Mouse (Mus musculus) heart, embryonic 14.5 days (tissue): Measurements from ENCODE around the gene Gm10073. TPM values are rescaled to one million over a fixed set of nuclear protein-coding genes. Genes with fewer than 3 reads are reported as not detected.

ENCODE experiments used
- ATAC-seq: fragments of 200-750 bp; cut with Nextera tagmentation; 2 replicates; pipeline ENCODE4 v1.8.0; 2017; ENCODE audit warnings: low read depth, moderate TSS enrichment; ENCODE audit not compliant: insufficient number of reproducible peaks, insufficient read depth, low FRiP score
- H3K27ac ChIP-seq, 2 experiments: fragments of 200-500 bp in 1 of 2; fragments of 300-500 bp in 1 of 2; sonication (generic) in 1 of 2; replicated peaks in 1 of 2; 2 replicates each; pipeline ENCODE4 v1.5.1; 2012 to 2014; ENCODE audit warnings: low read depth in 2 of 2, low read length in 2 of 2, control low read depth in 1 of 2, mild to moderate bottlenecking in 1 of 2, mixed read lengths in 1 of 2; ENCODE audit not compliant: control insufficient read depth in 1 of 2, insufficient read depth in 1 of 2
- H3K27me3 ChIP-seq: fragments of 300-500 bp; sonication (generic); 2 replicates; pipeline ENCODE4 v1.6.1; 2014; ENCODE audit warnings: mild to moderate bottlenecking, low read length, control low read depth; ENCODE audit not compliant: control insufficient read depth, insufficient read depth
- H3K36me3 ChIP-seq: fragments of 300-500 bp; sonication (generic); 2 replicates; pipeline ENCODE4 v1.6.1; 2014; ENCODE audit warnings: mild to moderate bottlenecking, control low read depth, low read length, mixed read lengths; ENCODE audit not compliant: control insufficient read depth, insufficient read depth
- H3K4me1 ChIP-seq, 2 experiments: fragments of 200-500 bp in 1 of 2; fragments of 300-500 bp in 1 of 2; sonication (generic) in 1 of 2; 2 replicates each; pipeline ENCODE4 v1.6.1; 2012 to 2014; ENCODE audit warnings: low read length in 2 of 2, control low read depth in 1 of 2, mixed read lengths in 1 of 2; ENCODE audit not compliant: control insufficient read depth in 2 of 2, insufficient read depth in 2 of 2
- H3K4me2 ChIP-seq: fragments of 300-500 bp; sonication (generic); 2 replicates; pipeline ENCODE4 v1.6.1; 2014; ENCODE audit warnings: mild to moderate bottlenecking, low read length
- H3K4me3 ChIP-seq, 2 experiments: fragments of 200-500 bp in 1 of 2; fragments of 300-500 bp in 1 of 2; sonication (generic) in 1 of 2; 2 replicates each; pipeline ENCODE4 v1.5.1; 2012 to 2014; ENCODE audit warnings: low read length in 2 of 2, mild to moderate bottlenecking in 2 of 2, control low read depth in 1 of 2, low read depth in 1 of 2, moderate library complexity in 1 of 2; ENCODE audit not compliant: control insufficient read depth in 1 of 2, insufficient read depth in 1 of 2
- H3K9ac ChIP-seq: fragments of 300-500 bp; sonication (generic); 2 replicates; pipeline ENCODE4 v1.6.1; 2014; ENCODE audit warnings: mild to moderate bottlenecking, low read length
- H3K9me3 ChIP-seq: fragments of 300-500 bp; sonication (generic); 2 replicates; pipeline ENCODE4 v1.6.1; 2016; ENCODE audit warnings: low read length, control low read depth; ENCODE audit not compliant: control insufficient read depth
- WGBS: fragments of 180-500 bp; shearing (Covaris S2); extraction: QIAGEN DNeasy Blood & Tissue Kit; methylation state at CpG from one replicate; pipeline ENCODE4 v1.1.7; 2014; 5-methylcytosine and 5-hydroxymethylcytosine counted together
- polyA plus RNA-seq: library from polyadenylated mRNA; unstranded; fragments of >200 nt; fragmentation: Nextera tagmentation; extraction: Ambion mirVana; gene quantifications from 2 replicates; pipeline ENCODE4 v1.2.1, GENCODE M21; 2014

Gene Gm10073
- polyA plus RNA-seq, 1 experiment from 2014 or later, result 9.3 TPM

DNA sequence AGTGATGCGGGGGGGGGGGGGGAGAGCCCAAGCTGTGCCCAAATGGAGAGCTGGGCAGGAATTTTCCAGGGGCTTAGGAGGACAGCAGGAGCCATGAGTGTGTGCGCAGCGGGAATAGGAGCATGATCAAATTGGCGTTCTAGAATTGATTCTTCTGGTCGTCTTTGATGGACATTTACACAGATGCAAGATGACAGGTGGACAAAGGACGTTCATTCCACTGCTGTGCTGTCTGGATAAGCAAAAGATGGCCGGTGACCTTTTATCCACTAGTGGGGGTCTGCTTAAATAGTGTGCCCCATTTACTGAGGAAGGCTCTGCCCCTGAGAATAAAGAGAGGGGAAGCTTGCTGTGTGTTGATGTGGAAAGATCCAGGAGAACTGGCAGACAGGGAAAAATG lies 4.3 kb downstream of the Gm10073 start:
- no peaks in the 10 kb centered on the region for H3K36me3 ChIP-seq
- no peak overlapping the region for H3K9ac ChIP-seq
- H3K4me3 ChIP-seq, result no peak overlapping the region
- no peaks in the 10 kb centered on the region for H3K27me3 ChIP-seq
- H3K27ac ChIP-seq, result no peak overlapping the region
- no peak for ATAC-seq
- H3K4me1 ChIP-seq, result no peaks in the 10 kb centered on the region; a peak in 1 of 4 replicates
- no peak overlapping the region for H3K4me2 ChIP-seq
- WGBS, result 75% methylated on average over 7 of the region's 7 CpGs
- H3K9me3 ChIP-seq, result no peaks in the 10 kb centered on the region

DNA sequence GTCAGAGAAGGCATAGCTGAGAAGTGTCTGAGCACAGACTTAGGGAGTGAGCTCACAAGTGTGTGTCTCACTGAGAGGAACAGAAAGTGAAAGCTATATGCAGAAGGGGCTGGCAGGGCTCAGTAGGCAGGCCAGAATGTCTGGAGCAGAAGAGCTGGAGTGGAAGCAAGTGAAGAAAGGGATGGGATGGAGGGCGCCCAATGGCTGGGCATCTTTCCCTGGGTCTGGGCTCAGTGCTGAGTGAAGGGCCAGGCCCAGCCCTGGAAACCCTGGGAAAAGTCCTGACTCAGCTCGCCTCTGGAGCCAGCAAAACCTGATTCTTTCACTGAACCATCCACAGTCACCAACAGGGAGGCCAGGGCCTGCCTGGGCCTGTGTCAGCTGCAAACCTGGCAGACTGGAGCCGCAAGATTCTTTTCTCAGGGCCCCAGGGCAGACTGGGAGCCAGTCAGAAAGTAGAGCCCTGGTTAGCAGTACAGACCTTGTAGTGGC lies 9.5 kb downstream of the Gm10073 start:
- Histone ChIP-seq H3K4me1 (peaks cover 0 to 9% of the 10 kb centered on the region in 2 experiments; a peak in 3 of 4 replicates), H3K27ac (no peak overlapping the region), H3K27me3 (no peaks in the 10 kb centered on the region), H3K4me2 (no peak overlapping the region), H3K36me3 (no peaks in the 10 kb centered on the region), H3K9me3 (no peaks in the 10 kb centered on the region), H3K4me3 (no peak overlapping the region), H3K9ac (no peak overlapping the region)
- WGBS, result 84% methylated on average over 3 of the region's 3 CpGs
- no peak for ATAC-seq

DNA sequence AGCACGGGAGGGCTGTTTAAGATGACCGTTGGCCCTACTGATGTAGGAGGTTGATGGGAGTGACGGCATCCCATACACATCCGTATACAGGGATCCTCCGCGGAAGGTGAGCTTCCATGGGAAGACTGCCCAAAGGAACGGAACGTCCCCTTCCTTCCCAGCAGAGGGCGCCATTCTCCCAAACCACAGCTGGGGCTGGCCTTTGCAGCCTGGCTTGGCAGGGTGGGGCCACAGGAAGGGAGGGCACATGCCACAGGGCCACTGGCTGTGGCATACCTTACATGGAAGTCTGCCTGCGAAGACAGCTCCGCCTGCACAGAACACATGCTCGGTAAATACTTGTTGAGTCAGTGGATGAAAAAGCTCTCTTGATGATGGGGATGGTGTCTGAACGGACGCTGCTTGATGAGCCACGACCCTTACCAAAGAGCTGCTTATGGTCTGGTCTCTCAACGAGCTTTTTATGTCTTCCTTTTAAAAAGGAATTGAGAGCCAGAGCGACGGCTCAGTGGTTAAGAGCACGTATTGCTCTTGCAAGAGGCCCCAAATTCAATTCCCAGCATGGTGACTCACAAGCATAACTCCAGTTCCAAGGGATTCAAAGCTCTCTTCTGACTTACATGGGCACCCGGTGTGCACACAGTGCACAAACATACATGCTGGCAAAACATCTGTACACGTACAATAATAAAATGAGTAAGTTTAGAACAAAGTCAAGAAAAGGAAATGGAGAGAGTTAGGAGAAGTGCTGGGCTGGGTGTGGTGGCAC lies 12.0 kb downstream of the Gm10073 start:
- H3K27me3 ChIP-seq, result no peaks in the 10 kb centered on the region
- H3K9me3 ChIP-seq, result peaks cover 5% of the 10 kb centered on the region; the same call in 1 of the 2 replicates
- WGBS, result 22% methylated on average over 21 of the region's 21 CpGs

DNA sequence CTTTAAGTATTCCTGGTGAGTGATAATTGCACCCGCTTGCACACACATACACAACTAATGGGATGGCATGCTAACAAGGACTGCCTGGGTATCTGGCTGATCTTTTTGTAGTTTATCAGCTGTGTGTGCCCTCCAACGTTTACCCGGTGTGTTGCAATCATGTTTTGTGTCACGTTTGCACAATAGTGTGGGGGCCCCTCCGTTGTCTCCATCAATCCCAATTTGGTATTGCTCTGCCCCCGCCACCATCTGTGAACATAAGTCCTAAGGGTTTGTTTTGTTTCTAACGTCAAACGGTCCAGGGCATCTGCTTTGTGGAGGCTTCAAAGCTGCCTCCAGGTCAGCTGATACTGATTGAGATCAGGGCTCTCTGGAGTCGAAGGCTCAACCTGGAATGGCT lies 13.4 kb downstream of the Gm10073 start:
- Histone ChIP-seq H3K4me1 (peaks cover 0 to 9% of the 10 kb centered on the region in 2 experiments; a peak in 3 of 4 replicates), H3K9ac (no peak overlapping the region), H3K4me2 (no peak overlapping the region), H3K9me3 (peaks cover 5% of the 10 kb centered on the region; the same call in 1 of the 2 replicates), H3K27ac (no peak overlapping the region), H3K4me3 (no peak overlapping the region), H3K27me3 (no peaks in the 10 kb centered on the region), H3K36me3 (peaks cover 33% of the 10 kb centered on the region)
- no peak for ATAC-seq
- 47% methylated on average over 9 of the region's 9 CpGs for WGBS

More for the DNA sequence above, 12.0 kb downstream of the Gm10073 start:
- ATAC-seq, result peak; percentile 43; the same call in 1 of the 2 replicates
- Histone ChIP-seq H3K4me3 (no peak overlapping the region), H3K4me1 (peaks cover 0 to 9% of the 10 kb centered on the region in 2 experiments; a peak in 3 of 4 replicates), H3K27ac (no peak overlapping the region; a peak in 1 of 4 replicates), H3K36me3 (peaks cover 21% of the 10 kb centered on the region), H3K4me2 (peak overlapping the region; percentile 24), H3K9ac (no peak overlapping the region)

DNA sequence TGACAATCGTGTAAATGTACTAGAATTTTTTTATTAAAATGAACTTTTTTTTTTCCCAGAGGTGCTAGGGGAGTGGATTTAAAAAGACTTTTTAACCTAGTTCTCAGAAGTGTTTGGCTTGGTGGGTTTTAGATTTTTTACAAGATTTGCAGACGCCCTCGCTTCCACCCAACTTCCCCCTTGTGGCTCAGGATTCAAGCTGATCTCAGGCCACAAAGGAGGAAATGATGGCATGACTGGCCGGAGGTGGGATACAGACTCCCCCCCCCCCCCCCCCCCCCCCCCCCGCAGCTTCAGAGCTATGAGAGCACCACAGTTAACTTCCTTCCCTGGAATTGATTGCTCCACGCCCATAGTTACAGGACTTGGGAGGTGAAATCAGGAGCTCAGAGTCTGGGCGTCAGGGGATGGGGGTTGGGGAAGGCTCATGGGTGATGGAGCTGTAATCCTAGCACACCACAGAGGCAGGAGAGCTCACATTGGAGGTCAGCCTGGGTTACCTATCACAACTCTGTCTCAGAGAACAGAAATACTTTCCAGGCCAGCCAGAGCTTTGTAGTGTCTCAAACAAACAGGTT lies 17.1 kb downstream of the Gm10073 start:
- 66% methylated on average over 7 of the region's 7 CpGs for WGBS
- Histone ChIP-seq H3K36me3 (peaks cover 66% of the 10 kb centered on the region), H3K27me3 (no peaks in the 10 kb centered on the region), H3K4me1 (peaks cover 0 to 3% of the 10 kb centered on the region in 2 experiments; a peak in 2 of 4 replicates), H3K4me3 (no peak overlapping the region), H3K9ac (no peak overlapping the region), H3K4me2 (no peak overlapping the region), H3K9me3 (peaks cover 5% of the 10 kb centered on the region; the same call in 1 of the 2 replicates), H3K27ac (no peak overlapping the region)
- no peak for ATAC-seq

DNA sequence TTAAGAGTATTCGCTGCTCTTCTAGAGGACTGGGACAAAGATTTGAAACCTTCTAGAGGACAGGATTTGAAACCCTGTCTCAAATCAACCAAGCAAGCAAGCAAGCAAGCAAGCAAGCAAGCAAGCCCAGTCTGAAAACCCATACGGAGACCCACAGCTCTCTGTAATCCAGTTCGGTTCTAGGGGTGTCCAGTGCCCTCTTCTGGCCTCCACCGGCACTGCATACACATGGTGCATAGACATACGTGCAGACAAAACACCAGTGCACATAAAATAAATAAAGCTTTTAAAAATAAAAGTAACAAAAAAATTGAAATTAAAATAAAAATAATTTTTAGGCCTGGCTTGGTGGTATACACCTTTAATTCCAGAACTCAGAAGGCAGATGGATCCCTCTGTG lies 19.2 kb downstream of the Gm10073 start:
- no peaks in the 10 kb centered on the region for H3K27me3 ChIP-seq
- peaks cover 86% of the 10 kb centered on the region for H3K36me3 ChIP-seq
- H3K4me3 ChIP-seq, result no peak overlapping the region
- no peak overlapping the region for H3K27ac ChIP-seq
- H3K4me2 ChIP-seq, result no peak overlapping the region
- no peaks in the 10 kb centered on the region for H3K4me1 ChIP-seq
- no peak overlapping the region for H3K9ac ChIP-seq
- WGBS, result 95% methylated on average over 5 of the region's 5 CpGs
- no peak for ATAC-seq
- peaks cover 5% of the 10 kb centered on the region; the same call in 1 of the 2 replicates for H3K9me3 ChIP-seq

DNA sequence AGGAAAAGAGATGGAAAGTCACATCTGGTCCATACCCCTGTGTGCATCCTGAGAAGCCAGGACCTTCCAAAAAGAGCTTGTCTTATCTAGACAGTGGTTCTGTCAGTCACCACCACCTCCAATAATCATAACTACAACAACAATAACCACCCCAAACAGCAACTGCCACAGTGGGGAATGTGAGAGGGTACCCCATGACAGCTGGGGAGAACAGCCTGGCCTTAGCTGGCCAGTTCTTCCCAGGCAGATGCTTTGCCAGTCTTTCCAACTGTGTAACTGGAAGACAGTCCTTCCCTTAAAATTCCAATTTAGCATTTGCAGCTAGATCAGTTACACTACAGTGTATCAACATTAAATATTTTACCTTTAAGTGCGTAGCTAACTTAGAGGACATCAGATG lies 22.4 kb downstream of the Gm10073 start:
- Histone ChIP-seq H3K4me2 (no peak overlapping the region), H3K4me1 (no peaks in the 10 kb centered on the region), H3K27me3 (no peaks in the 10 kb centered on the region), H3K4me3 (no peak overlapping the region), H3K9ac (no peak overlapping the region), H3K27ac (no peak overlapping the region), H3K36me3 (peaks cover 91% of the 10 kb centered on the region), H3K9me3 (no peaks in the 10 kb centered on the region)
- WGBS, result 86% methylated on average over 1 of the region's 1 CpGs
- ATAC-seq, result no peak
